Mouse (Mus musculus) forelimb bud, embryonic 11.5 days (tissue): Measurements from ENCODE around the gene Vsig2.
A peak's percentile ranks its signal among the peaks of the same experiment; 100 is the strongest.

ENCODE experiments used
- DNase-seq: peaks from one replicate; pipeline ENCODE4 v3.0.0-alpha.2; 2012; ENCODE audit warnings: low read depth, low spot score

The Vsig2 gene

GRCm38 (mm10) chr9:37530888-37531705, 8.0 kb upstream of the Vsig2 start:
- peak; percentile 64 for DNase-seq

- DNase-seq, result no peak
Measured at GRCm38 (mm10) chr9:37536851-37537250, 2.2 kb upstream of the Vsig2 start.

GRCm38 (mm10) chr9:37537658-37538250, 1.3 kb upstream of the Vsig2 start:
- DNase-seq, result no peak

- DNase-seq, result no peak
Measured at GRCm38 (mm10) chr9:37540226-37540625, 1.2 kb downstream of the Vsig2 start.

GRCm38 (mm10) chr9:37540701-37541575, 1.9 kb downstream of the Vsig2 start:
- DNase-seq, result no peak

GRCm38 (mm10) chr9:37541851-37542642, 3.0 kb downstream of the Vsig2 start:
- DNase-seq, result no peak

GRCm38 (mm10) chr9:37543869-37544440, 4.9 kb downstream of the Vsig2 start:
- DNase-seq, result no peak

- DNase-seq, result peak; percentile 68
Measured at GRCm38 (mm10) chr9:37544447-37545165, 5.6 kb downstream of the Vsig2 start.

- DNase-seq, result no peak
Measured at GRCm38 (mm10) chr9:37545166-37545610, 6.1 kb downstream of the Vsig2 start.

GRCm38 (mm10) chr9:37545847-37546452, 6.9 kb downstream of the Vsig2 start:
- no peak for DNase-seq

GRCm38 (mm10) chr9:37546889-37547288, 7.8 kb downstream of the Vsig2 start:
- no peak for DNase-seq

GRCm38 (mm10) chr9:37550435-37550834, 11.4 kb downstream of the Vsig2 start:
- DNase-seq, result no peak

- DNase-seq, result no peak
Measured at GRCm38 (mm10) chr9:37551751-37552531, 12.9 kb downstream of the Vsig2 start.

- peak; percentile 85 for DNase-seq
Measured at GRCm38 (mm10) chr9:37552536-37553293, 13.7 kb downstream of the Vsig2 start, which contains the start of gene Nrgn. Gene Nrgn (minus strand): TSS chr9:37552904.

- DNase-seq, result no peak
Measured at GRCm38 (mm10) chr9:37554279-37554678, 15.2 kb downstream of the Vsig2 start.

- no peak for DNase-seq
Measured at GRCm38 (mm10) chr9:37554838-37555748, 16.0 kb downstream of the Vsig2 start, which contains the start of gene Siae. Gene Siae (plus strand): TSS chr9:37555698.

GRCm38 (mm10) chr9:37556366-37556765, 17.3 kb downstream of the Vsig2 start:
- no peak for DNase-seq
